Mouse (Mus musculus) layer of hippocampus, postnatal 36 days (tissue): Measurements from ENCODE around the gene H2al1d. TPM values are rescaled to one million over a fixed set of nuclear protein-coding genes. Genes with fewer than 3 reads are reported as not detected.

Experiments
- total RNA-seq, 2 experiments: library from RNA; stranded (reverse); gene quantifications; 2 replicates each; pipeline ENCODE4 v1.2.3; 2021

Gene H2al1d
- total RNA-seq, 2 experiments from 2014 or later, result not detected

Other genes starting within 250 kb of the H2al1d start
- gene H2al1a, start 9.6 kb upstream of the H2al1d start, total RNA-seq, result not detected
- gene H2al1b, start 6.4 kb upstream of the H2al1d start, total RNA-seq, result not detected
- not detected for gene H2al1c, start 3.2 kb upstream of the H2al1d start, total RNA-seq
- not detected for gene H2al1e, start 3.1 kb downstream of the H2al1d start, total RNA-seq
- gene H2al1f, start 6.3 kb downstream of the H2al1d start, total RNA-seq, result not detected
- not detected for gene H2al1g, start 9.4 kb downstream of the H2al1d start, total RNA-seq
- not detected for gene H2al1h, start 12.7 kb downstream of the H2al1d start, total RNA-seq
- not detected for gene H2al1i, start 15.8 kb downstream of the H2al1d start, total RNA-seq
- not detected for gene H2al1j, start 19.0 kb downstream of the H2al1d start, total RNA-seq